Mouse (Mus musculus) CD4-positive naive resting alpha-beta T cell, adult 57 days (primary cell): ENCODE results near the gene Gm8024. TPM values are rescaled to one million over a fixed set of nuclear protein-coding genes. Genes with fewer than 3 reads are reported as not detected.

Experiments used
- total RNA-seq: library from RNA; stranded (reverse); gene quantifications from one replicate; pipeline ENCODE4 v1.2.4, GENCODE M21; 2023

Gene Gm8024
- total RNA-seq, result not detected

DNA sequence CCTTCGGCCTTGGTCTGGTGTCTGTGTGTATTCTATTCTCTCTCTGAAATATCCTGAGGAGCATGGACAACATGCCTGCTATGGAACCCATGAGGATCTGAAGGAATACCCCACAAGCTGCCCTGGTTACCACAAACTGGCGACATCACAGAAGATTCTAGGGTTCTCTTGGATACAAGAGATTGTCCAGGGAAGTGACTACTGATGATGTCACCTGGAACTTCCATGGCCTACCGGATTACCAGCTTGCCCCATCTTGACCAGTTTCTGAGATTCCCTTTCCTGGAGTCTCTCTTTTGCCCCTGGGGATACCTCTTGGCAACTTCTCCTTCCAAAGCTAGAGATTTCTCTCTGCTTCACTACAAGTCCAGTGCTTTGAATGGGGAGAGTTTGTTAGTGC, at the start of gene Gm8024:
Gm8024 (minus strand) TSS at position 101 of the 400 bp plus-strand sequence.

DNA sequence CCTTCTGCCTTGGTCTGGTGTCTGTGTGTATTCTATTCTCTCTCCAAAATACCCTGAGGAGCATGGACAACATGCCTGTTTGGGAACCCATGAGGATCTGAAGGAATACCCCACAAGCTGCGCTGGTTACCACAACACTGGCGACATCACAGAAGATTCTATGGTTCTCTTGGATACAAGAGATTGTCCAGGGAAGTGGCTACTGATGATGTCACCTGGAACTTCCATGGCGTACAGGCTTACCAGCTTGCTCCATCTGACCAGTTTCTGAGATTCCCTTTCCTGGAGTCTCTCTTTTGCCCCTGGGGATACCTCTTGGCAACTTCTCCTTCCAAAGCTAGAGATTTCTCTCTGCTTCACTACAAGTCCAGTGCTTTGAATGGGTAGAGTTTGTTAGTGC, 21.8 kb downstream of the Gm8024 start, which contains the start of gene Gm8020:
Gm8020 (minus strand) TSS at position 101 of the 400 bp plus-strand sequence.

Other genes starting within 250 kb of the Gm8024 start
- gene Gm9611, start 226.9 kb downstream of the Gm8024 start, total RNA-seq, result not detected
- gene Gm7995, start 214.1 kb downstream of the Gm8024 start, total RNA-seq, result not detected
- gene Gm8005, start 84.6 kb downstream of the Gm8024 start, total RNA-seq, result not detected
- gene Gm8011, start 60.4 kb downstream of the Gm8024 start, total RNA-seq, result not detected
- not detected for gene Gm8020, start 21.9 kb downstream of the Gm8024 start, total RNA-seq
- gene Gm17124, start 75.6 kb upstream of the Gm8024 start, total RNA-seq, result not detected
- not detected for gene Gm3633, start 117.6 kb upstream of the Gm8024 start, total RNA-seq
- gene Gm10378, start 131.7 kb upstream of the Gm8024 start, total RNA-seq, result not detected
- gene Gm3015, start 244.5 kb upstream of the Gm8024 start, total RNA-seq, result not detected